Mouse (Mus musculus) liver, embryonic 12.5 days (tissue): Measurements from ENCODE around the gene Dbh. TPM values are rescaled to one million over a fixed set of nuclear protein-coding genes. Genes with fewer than 3 reads are reported as not detected.

Source experiments
- ATAC-seq: fragments of 200-750 bp; cut with Nextera tagmentation; 2 replicates; pipeline ENCODE4 v1.8.0; 2017; ENCODE audit warnings: moderate number of reproducible peaks, mild to moderate bottlenecking, moderate library complexity
- H3K27ac ChIP-seq: fragments of 300-500 bp; sonication (generic); 2 replicates; pipeline ENCODE4 v1.5.1; 2016; ENCODE audit warnings: mild to moderate bottlenecking
- H3K27me3 ChIP-seq: fragments of 300-500 bp; sonication (generic); replicated peaks from 2 replicates; pipeline ENCODE4 v1.6.1; 2016; ENCODE audit warnings: mild to moderate bottlenecking, moderate library complexity
- H3K36me3 ChIP-seq: fragments of 300-500 bp; sonication (generic); 2 replicates; pipeline ENCODE4 v1.6.1; 2016; ENCODE audit warnings: mild to moderate bottlenecking, moderate library complexity
- H3K4me1 ChIP-seq: fragments of 300-500 bp; sonication (generic); 2 replicates; pipeline ENCODE4 v1.6.1; 2016
- H3K4me2 ChIP-seq: fragments of 300-500 bp; sonication (generic); 2 replicates; pipeline ENCODE4 v1.6.1; 2016; ENCODE audit warnings: mild to moderate bottlenecking, moderate library complexity
- H3K4me3 ChIP-seq: fragments of 300-500 bp; sonication (generic); 2 replicates; pipeline ENCODE4 v1.5.1; 2016; ENCODE audit warnings: mild to moderate bottlenecking, moderate library complexity
- H3K9ac ChIP-seq: fragments of 300-500 bp; sonication (generic); 2 replicates; pipeline ENCODE4 v1.6.1; 2016; ENCODE audit warnings: mild to moderate bottlenecking, moderate library complexity
- H3K9me3 ChIP-seq: fragments of 300-500 bp; sonication (generic); replicated peaks from 2 replicates; pipeline ENCODE4 v1.6.1; 2016; ENCODE audit warnings: mild to moderate bottlenecking, moderate library complexity
- WGBS: fragments of 180-500 bp; shearing (Covaris S2); methylation state at CpG from one replicate; pipeline ENCODE4 v1.1.7; 2016; ENCODE audit not compliant: insufficient replicate concordance; 5-methylcytosine and 5-hydroxymethylcytosine counted together
- polyA plus RNA-seq: library from polyadenylated mRNA; unstranded; fragments of >200 nt; fragmentation: Nextera tagmentation; extraction: Ambion mirVana; gene quantifications from 2 replicates; pipeline ENCODE4 v1.2.1, GENCODE M21; 2016

Dbh gene
- polyA plus RNA-seq, 1 experiment from 2014 or later = 0.12 TPM

DNA sequence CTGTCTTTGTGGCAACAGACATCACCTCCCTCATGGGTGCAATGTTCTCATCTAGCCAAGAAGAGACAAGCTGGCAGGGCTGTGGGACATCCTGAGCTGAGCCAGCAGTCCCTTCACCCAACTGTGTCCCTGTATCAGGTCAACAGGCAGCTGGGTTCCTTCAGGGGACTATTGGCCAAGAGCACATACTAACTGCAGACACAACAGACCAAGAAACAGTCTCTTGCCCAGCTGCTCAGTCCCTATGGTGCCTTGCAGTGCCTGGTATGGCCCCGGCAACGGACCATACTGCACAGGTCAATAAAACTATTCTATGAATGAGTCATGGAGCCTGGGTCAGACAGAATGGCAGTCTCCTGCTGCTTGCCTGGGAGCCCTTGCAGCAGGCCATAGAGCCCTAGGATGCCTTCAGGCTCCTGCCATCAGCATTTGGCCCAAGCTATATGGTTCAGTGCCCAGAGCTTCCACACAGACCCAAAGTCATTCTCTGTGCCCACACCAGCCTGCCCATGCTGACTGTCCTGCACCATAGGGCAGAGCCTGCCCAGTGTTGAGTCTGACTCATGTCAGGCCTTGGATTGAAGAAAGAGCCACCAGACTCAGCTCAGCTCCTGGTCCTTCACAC, 64.6 kb downstream of the Dbh start:
- Histone ChIP-seq H3K9ac (no peak overlapping the region), H3K4me1 (peaks cover 9% of the 10 kb centered on the region; the same call in 1 of the 2 replicates), H3K27ac (no peak overlapping the region), H3K4me2 (no peak overlapping the region), H3K4me3 (no peak overlapping the region), H3K27me3 (no peaks in the 10 kb centered on the region), H3K36me3 (peaks cover 24% of the 10 kb centered on the region), H3K9me3 (no peaks in the 10 kb centered on the region)
- no peak for ATAC-seq
- whole genome bisulfite sequencing = 85% methylated on average over 2 of the region's 2 CpGs

DNA sequence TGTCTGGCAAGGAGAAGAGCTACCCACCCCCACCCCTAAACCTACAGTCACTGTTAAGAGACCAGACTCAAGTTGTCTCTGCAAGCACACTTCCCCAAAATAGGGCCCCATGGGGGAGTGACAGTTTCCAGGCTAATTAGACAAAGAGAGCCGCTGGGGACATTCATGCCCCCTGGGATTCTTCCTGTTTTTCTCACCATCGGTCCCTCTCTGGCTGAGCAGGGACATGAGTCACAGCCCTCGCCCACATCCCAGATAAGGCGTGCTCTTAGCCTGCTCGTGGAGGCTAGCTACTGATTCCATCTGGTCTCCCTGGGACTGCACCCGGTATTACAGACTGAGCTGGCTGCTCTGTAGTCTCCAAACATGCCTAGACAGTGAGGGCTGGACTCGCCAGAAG, 67.3 kb downstream of the Dbh start:
- H3K4me1 ChIP-seq = peaks cover 9% of the 10 kb centered on the region; the same call in 1 of the 2 replicates
- H3K27me3 ChIP-seq = 0 out of 2 replicates have a peak, but pooled peaks cover 2% of the 10 kb centered on the region
- 9% methylated on average over 7 of the region's 7 CpGs for WGBS
- no peak overlapping the region for H3K4me2 ChIP-seq
- H3K9ac ChIP-seq = no peak overlapping the region
- H3K27ac ChIP-seq = no peak overlapping the region
- H3K9me3 ChIP-seq = no peaks in the 10 kb centered on the region
- H3K36me3 ChIP-seq = peaks cover 14% of the 10 kb centered on the region
- ATAC-seq = no peak
- no peak overlapping the region for H3K4me3 ChIP-seq

Other genes with a start within 250 kb of the Dbh start
- 46.3 and 48.1 TPM in 2 replicates for gene Surf2, start 248.9 kb upstream of the Dbh start, polyA plus RNA-seq
- 41.6 and 42.5 TPM in 2 replicates for gene Surf1, start 248.7 kb upstream of the Dbh start, polyA plus RNA-seq
- 120 and 124 TPM in 2 replicates for gene Surf4, start 231.3 kb upstream of the Dbh start, polyA plus RNA-seq
- 0.06 and 0.14 TPM in 2 replicates for gene Stkld1, start 231.2 kb upstream of the Dbh start, polyA plus RNA-seq
- gene Rexo4, start 200.8 kb upstream of the Dbh start, polyA plus RNA-seq = 33.8 and 35.2 TPM in 2 replicates
- 0.96 and 1.1 TPM in 2 replicates for gene Adamts13, start 191.8 kb upstream of the Dbh start, polyA plus RNA-seq
- gene Cacfd1, start 155.3 kb upstream of the Dbh start, polyA plus RNA-seq = 16.5 and 19.1 TPM in 2 replicates
- gene Slc2a6, start 137.2 kb upstream of the Dbh start, polyA plus RNA-seq = 0.31 and 0.36 TPM in 2 replicates
- gene Mymk, start 93.1 kb upstream of the Dbh start, polyA plus RNA-seq = 0.14 and 0.90 TPM in 2 replicates
- 0.77 and 1.3 TPM in 2 replicates for gene Adamtsl2, start 85.9 kb upstream of the Dbh start, polyA plus RNA-seq
- 0.08 TPM in 1 of 2 replicates, not detected in the other for gene Fam163b, start 22.7 kb upstream of the Dbh start, polyA plus RNA-seq
- 37.6 and 41.5 TPM in 2 replicates for gene Sardh, start 83.1 kb downstream of the Dbh start, polyA plus RNA-seq